Mouse (Mus musculus): ENCODE measurements around the gene Kcna7. TPM values are rescaled to one million over a fixed set of nuclear protein-coding genes. Genes with fewer than 3 reads are reported as not detected.

The Kcna7 gene
- polyA plus RNA-seq, 1 experiment from 2014 or later = not detected

DNA sequence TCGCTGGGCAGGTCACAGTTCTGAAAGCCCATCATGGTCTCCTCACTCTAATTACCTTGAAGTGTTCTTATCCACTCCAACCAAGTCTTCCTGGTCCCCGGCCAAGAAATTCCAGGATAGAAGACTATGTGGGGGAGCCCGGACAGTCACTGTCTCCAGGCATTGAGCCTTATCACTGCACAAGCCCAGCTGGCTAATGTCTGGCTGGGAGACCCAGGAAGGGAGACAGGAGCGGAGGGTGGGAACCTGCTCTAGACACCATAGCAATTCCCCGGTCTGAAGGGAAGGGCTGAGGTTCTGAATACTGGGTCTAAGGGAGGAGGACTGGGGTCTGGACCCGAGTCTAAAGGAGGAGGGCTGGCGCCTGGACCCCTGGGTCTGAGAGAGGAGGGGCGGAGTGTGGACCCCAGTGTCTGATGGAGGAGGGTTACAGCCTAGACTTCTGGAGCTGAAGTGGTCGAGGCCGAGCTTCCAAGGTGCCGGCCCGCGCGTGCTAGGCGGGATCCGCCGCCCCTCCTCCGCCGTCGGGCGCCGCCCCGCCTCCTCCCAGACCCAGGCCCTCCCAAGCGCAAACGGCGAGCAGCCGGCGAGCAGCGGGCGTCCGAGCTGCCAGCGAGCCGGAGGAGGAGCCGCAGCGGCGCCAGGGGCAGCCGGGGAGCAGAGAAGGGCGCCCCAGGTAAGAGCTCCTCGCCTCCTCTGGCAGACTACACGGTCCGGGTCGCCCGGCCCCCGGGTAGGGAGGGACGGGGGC lies 7.8 kb downstream of the Kcna7 start, which contains the start of gene Ntf5:
TSS of gene Ntf5 (plus strand) at position 583 of the 751 bp plus-strand sequence.
- Histone ChIP-seq H3K27me3 (replicated peaks; ENCODE audit: control insufficient read depth, insufficient read depth, low read length) (peaks cover 88% of the 10 kb centered on the region), H3K9ac (ENCODE audit: low read depth, low read length) (peak within 1 kb of the TSS; percentile 69), H3K9me3 (ENCODE audit: control insufficient read depth, low read length) (no peaks in the 10 kb centered on the region), H3K36me3 (ENCODE audit: control insufficient read depth, insufficient read depth, low read length) (no peaks in the 10 kb centered on the region), H3K4me2 (ENCODE audit: low read depth, low read length) (peak within 1 kb of the TSS; percentile 91), H3K4me3 (ENCODE audit: low read depth, low read length) (peak within 1 kb of the TSS; percentile 67), H3K4me1 (ENCODE audit: control insufficient read depth, insufficient read depth, low read length) (peaks cover 11% of the 10 kb centered on the region; the same call in 1 of the 2 replicates), H3K27ac (replicated peaks; ENCODE audit: low read depth, low read length) (peak within 1 kb of the TSS; percentile 77)
- DNase-seq (ENCODE audit: low spot score) (peak; percentile 48), ATAC-seq (ENCODE audit: low read depth) (peak; percentile 50)
- WGBS = 3% methylated on average over 18 of the region's 45 CpGs

DNA sequence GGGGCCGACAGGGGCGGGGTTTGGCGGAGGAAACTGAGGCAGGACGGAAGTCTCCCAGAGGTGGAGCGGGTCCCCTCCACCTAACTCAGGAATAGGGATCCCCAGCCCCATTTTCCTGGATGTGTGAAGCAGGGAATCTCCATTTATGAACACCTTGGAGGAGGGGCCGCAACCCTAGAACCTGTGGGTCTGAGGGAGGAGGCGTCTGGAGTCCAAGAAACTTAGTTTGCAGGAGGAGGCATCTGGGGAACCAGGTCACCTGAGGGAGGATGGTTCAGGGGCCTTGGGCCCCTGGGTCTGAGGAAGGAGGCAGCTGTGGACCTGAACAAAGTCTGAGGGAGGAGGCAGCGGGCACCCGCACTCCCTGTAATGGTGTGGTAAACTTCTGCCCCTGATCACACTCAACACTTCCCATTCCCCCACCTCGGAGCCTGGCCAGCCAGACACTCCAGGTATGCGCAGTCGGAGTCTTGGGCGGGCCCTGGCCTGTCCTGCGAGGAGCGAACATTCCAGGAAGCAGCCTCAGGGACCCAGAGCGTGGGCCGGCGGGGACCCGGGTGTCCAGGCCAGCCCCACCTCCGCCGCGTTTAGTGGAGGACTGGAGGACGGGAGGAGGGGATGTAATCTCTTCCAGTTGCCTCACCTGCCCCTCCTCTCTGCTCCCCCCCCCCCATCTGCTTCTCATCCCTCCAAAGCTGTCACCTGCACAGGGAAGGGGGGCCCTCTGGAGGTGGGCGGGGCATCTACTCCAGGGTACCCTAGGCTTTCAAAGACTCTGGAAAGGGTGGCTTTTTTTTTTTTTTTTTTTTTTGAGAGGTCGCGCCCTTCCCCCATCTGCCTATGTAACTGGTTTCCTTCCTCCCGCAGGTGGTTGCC lies 8.6 kb downstream of the Kcna7 start:
- peak; percentile 72 for ATAC-seq (ENCODE audit: low read depth)
- Histone ChIP-seq H3K4me1 (ENCODE audit: control insufficient read depth, insufficient read depth, low read length) (peaks cover 13% of the 10 kb centered on the region; the same call in 1 of the 2 replicates), H3K36me3 (ENCODE audit: control insufficient read depth, insufficient read depth, low read length) (no peaks in the 10 kb centered on the region), H3K4me3 (ENCODE audit: low read depth, low read length) (peak overlapping the region; percentile 67), H3K9ac (ENCODE audit: low read depth, low read length) (peak overlapping the region; percentile 69), H3K4me2 (ENCODE audit: low read depth, low read length) (peak overlapping the region; percentile 91), H3K27me3 (replicated peaks; ENCODE audit: control insufficient read depth, insufficient read depth, low read length) (peaks cover 88% of the 10 kb centered on the region), H3K9me3 (ENCODE audit: control insufficient read depth, low read length) (no peaks in the 10 kb centered on the region), H3K27ac (replicated peaks; ENCODE audit: low read depth, low read length) (peak overlapping the region; percentile 77)
- DNase-seq (ENCODE audit: low spot score) = peak; percentile 65
- WGBS = 1% methylated on average over 20 of the region's 27 CpGs

DNA sequence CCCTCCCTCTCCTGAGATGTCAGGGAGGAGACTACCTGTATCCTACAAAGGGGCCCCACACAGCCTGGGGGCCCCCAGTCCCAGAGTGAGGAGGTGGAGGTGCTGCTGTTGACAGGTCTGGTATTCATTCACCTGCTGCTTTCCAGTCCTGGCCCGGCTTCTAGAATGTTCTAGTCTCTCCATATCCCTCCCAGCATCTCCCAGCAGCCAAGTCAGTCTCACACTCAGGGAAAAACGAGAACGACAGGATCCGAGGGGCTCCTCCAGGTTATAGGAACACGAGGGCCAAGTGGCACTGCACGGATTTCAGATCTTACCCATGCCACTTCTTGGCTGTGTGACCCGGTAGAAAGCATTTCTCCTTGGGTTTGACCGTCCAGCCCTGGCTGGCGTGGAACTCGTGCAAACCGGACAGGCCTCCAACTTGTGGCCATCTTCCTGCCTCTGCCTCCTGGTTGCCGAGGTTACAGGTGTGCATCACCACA lies 9.3 kb downstream of the Kcna7 start:
- H3K36me3 ChIP-seq (ENCODE audit: control insufficient read depth, insufficient read depth, low read length) = no peaks in the 10 kb centered on the region
- DNase-seq (ENCODE audit: low spot score) (peak; percentile 37), ATAC-seq (ENCODE audit: low read depth) (no peak)
- WGBS = 39% methylated on average over 12 of the region's 12 CpGs
- no peak overlapping the region for H3K9ac ChIP-seq (ENCODE audit: low read depth, low read length)
- peak overlapping the region; percentile 67 for H3K4me3 ChIP-seq (ENCODE audit: low read depth, low read length)
- H3K4me1 ChIP-seq (ENCODE audit: control insufficient read depth, insufficient read depth, low read length) = peaks cover 13% of the 10 kb centered on the region; the same call in 1 of the 2 replicates
- H3K4me2 ChIP-seq (ENCODE audit: low read depth, low read length) = no peak overlapping the region
- H3K27ac ChIP-seq (replicated peaks; ENCODE audit: low read depth, low read length) = no peak overlapping the region
- no peaks in the 10 kb centered on the region for H3K9me3 ChIP-seq (ENCODE audit: control insufficient read depth, low read length)
- peaks cover 82% of the 10 kb centered on the region for H3K27me3 ChIP-seq (replicated peaks; ENCODE audit: control insufficient read depth, insufficient read depth, low read length)

DNA sequence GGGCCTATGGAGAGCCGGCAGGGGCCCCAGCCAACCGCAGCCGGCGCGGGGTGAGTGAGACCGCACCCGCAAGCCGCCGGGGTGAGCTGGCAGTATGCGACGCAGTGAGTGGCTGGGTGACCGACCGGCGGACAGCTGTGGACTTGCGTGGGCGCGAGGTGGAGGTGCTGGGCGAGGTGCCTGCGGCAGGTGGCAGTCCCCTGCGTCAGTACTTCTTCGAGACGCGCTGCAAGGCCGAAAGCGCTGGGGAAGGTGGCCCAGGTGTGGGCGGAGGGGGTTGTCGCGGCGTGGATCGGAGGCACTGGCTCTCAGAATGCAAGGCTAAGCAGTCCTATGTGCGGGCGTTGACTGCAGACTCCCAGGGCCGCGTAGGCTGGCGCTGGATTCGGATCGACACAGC lies 10.2 kb downstream of the Kcna7 start:
- Histone ChIP-seq H3K9ac (ENCODE audit: low read depth, low read length) (no peak overlapping the region; the same call in 1 of the 2 replicates), H3K4me1 (ENCODE audit: control insufficient read depth, insufficient read depth, low read length) (peaks cover 13% of the 10 kb centered on the region; the same call in 1 of the 2 replicates), H3K27me3 (replicated peaks; ENCODE audit: control insufficient read depth, insufficient read depth, low read length) (peaks cover 73% of the 10 kb centered on the region), H3K4me3 (ENCODE audit: low read depth, low read length) (peak overlapping the region; percentile 7; the same call in 1 of the 2 replicates), H3K36me3 (ENCODE audit: control insufficient read depth, insufficient read depth, low read length) (no peaks in the 10 kb centered on the region), H3K9me3 (ENCODE audit: control insufficient read depth, low read length) (no peaks in the 10 kb centered on the region), H3K27ac (replicated peaks; ENCODE audit: low read depth, low read length) (no peak overlapping the region), H3K4me2 (ENCODE audit: low read depth, low read length) (peak overlapping the region; percentile 37)
- ATAC-seq (ENCODE audit: low read depth) = no peak
- no peak for DNase-seq (ENCODE audit: low spot score)
- WGBS = 21% methylated on average over 32 of the region's 37 CpGs

DNA sequence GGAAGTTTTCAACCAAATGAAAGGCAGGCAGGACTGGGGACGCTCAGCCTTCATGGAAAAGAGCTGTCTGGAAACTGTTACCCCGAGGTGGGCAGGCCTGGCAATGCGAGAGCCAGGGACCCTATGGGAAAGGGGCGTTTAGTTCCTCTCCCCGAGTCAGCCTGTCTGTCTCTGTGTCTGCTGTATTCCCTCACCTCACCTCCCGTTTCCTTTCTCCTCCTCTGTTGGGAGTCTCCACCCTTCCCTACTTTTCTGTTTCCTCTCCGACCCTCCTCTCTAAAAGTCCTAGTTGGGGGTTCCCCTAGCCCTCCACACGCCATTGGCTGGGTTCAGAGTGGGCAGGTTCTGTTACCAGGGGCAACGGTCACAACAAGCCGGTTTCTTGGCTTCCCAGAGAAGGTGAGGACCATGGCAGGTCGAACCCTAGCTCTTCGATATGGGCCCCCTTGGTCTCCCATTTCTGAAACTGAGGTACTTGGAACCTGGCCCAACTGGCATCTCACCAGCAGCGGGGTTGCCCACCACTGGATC lies 12.6 kb downstream of the Kcna7 start:
- ATAC-seq (ENCODE audit: low read depth) (no peak), DNase-seq (ENCODE audit: low spot score) (peak; percentile 26)
- peak overlapping the region; percentile 33 for H3K4me2 ChIP-seq (ENCODE audit: low read depth, low read length)
- no peak overlapping the region for H3K4me3 ChIP-seq (ENCODE audit: low read depth, low read length)
- peak overlapping the region; percentile 30; the same call in 1 of the 2 replicates for H3K9ac ChIP-seq (ENCODE audit: low read depth, low read length)
- H3K36me3 ChIP-seq (ENCODE audit: control insufficient read depth, insufficient read depth, low read length) = peaks cover 24% of the 10 kb centered on the region
- no peaks in the 10 kb centered on the region for H3K9me3 ChIP-seq (ENCODE audit: control insufficient read depth, low read length)
- H3K4me1 ChIP-seq (ENCODE audit: control insufficient read depth, insufficient read depth, low read length) = peaks cover 13% of the 10 kb centered on the region; the same call in 1 of the 2 replicates
- no peak overlapping the region for H3K27ac ChIP-seq (replicated peaks; ENCODE audit: low read depth, low read length)
- 11% methylated on average over 13 of the region's 13 CpGs for WGBS
- peaks cover 59% of the 10 kb centered on the region for H3K27me3 ChIP-seq (replicated peaks; ENCODE audit: control insufficient read depth, insufficient read depth, low read length)

DNA sequence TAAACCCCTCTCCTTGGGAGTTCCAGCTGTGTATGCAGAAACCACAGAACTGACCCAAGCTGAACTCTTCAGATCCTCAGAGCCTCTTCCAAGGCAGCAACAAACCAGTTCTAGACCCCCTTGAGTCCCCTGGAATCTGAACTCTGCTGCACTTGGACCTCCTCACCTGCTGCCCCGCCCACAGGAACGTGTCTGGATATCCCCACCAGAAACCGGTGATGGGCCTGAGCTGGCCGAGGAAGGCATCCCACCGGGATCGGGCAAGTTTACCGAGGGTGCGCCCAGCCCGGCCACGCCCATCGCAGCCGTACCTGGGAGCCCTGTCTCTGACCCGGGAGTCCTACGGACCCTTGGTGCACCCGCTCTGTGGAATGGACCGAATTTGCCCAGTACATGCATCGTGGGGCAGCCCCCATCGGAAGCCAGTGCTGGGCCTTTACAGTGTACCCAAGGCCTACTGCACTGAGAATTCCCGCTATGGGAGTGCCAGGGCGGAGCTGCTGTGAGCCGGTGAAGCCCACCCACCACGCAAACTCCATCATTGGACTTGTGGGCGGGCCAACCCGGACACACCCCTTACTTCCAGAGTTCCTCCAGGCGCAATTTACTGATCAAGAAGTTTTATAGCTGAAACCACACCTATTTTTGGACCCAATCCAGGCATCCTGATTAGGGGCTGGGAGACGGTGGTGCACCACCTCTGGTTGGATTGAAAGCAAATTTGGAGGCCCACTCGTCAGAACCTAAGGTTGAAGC lies 14.6 kb downstream of the Kcna7 start:
- Histone ChIP-seq H3K4me2 (ENCODE audit: low read depth, low read length) (peak overlapping the region; percentile 35; the same call in 1 of the 2 replicates), H3K27ac (replicated peaks; ENCODE audit: low read depth, low read length) (no peak overlapping the region)
- DNase-seq (ENCODE audit: low spot score) = peak; percentile 56

DNA sequence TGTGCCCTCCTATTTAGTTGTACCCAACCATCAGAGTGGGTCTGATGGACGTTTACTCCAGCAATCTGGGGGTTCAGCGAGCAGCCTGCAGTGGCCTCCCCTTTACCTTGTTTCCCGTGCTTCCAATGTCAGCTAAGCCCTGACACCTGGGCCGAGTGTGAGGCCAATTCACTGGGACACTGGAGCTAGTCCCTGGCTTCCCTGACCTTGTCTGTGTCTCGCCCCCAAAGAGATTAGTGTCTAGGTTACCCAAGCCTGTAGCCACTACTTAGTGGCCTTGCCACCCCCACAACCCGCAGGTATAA lies 15.1 kb downstream of the Kcna7 start, which contains the start of gene Lhb:
TSS of gene Lhb (plus strand) at position 206 of the 305 bp plus-strand sequence.
- DNase-seq (ENCODE audit: low spot score) = no peak
- no peak for ATAC-seq (ENCODE audit: low read depth)
- Histone ChIP-seq H3K36me3 (ENCODE audit: control insufficient read depth, insufficient read depth, low read length) (peaks cover 49% of the 10 kb centered on the region), H3K27ac (replicated peaks; ENCODE audit: low read depth, low read length) (no peak within 1 kb of the TSS), H3K27me3 (replicated peaks; ENCODE audit: control insufficient read depth, insufficient read depth, low read length) (peaks cover 34% of the 10 kb centered on the region), H3K9me3 (ENCODE audit: control insufficient read depth, low read length) (no peaks in the 10 kb centered on the region), H3K4me1 (ENCODE audit: control insufficient read depth, insufficient read depth, low read length) (peaks cover 9% of the 10 kb centered on the region; the same call in 1 of the 2 replicates), H3K4me3 (ENCODE audit: low read depth, low read length) (peak within 1 kb of the TSS; percentile 3; the same call in 1 of the 2 replicates), H3K9ac (ENCODE audit: low read depth, low read length) (no peak within 1 kb of the TSS), H3K4me2 (ENCODE audit: low read depth, low read length) (peak within 1 kb of the TSS; percentile 35; the same call in 1 of the 2 replicates)
- 50% methylated on average over 6 of the region's 6 CpGs for WGBS

More for the DNA sequence above, 14.6 kb downstream of the Kcna7 start:
- peaks cover 44% of the 10 kb centered on the region for H3K36me3 ChIP-seq (ENCODE audit: control insufficient read depth, insufficient read depth, low read length)
- H3K4me3 ChIP-seq (ENCODE audit: low read depth, low read length) = peak overlapping the region; percentile 3; the same call in 1 of the 2 replicates
- peaks cover 39% of the 10 kb centered on the region for H3K27me3 ChIP-seq (replicated peaks; ENCODE audit: control insufficient read depth, insufficient read depth, low read length)
- peaks cover 9% of the 10 kb centered on the region; the same call in 1 of the 2 replicates for H3K4me1 ChIP-seq (ENCODE audit: control insufficient read depth, insufficient read depth, low read length)
- 14% methylated on average over 25 of the region's 27 CpGs for WGBS
- no peak overlapping the region for H3K9ac ChIP-seq (ENCODE audit: low read depth, low read length)
- no peaks in the 10 kb centered on the region for H3K9me3 ChIP-seq (ENCODE audit: control insufficient read depth, low read length)
- no peak for ATAC-seq (ENCODE audit: low read depth)

Data from embryonic facial prominence, embryonic 14.5 days (tissue).